Mouse (Mus musculus) midbrain, embryonic 14.5 days (tissue): Measurements from ENCODE around the gene Ube2q2. TPM values are rescaled to one million over a fixed set of nuclear protein-coding genes. Genes with fewer than 3 reads are reported as not detected.

Source experiments
- ATAC-seq: fragments of 200-750 bp; cut with Nextera tagmentation; 2 replicates; pipeline ENCODE4 v1.8.0; 2017; ENCODE audit warnings: moderate number of reproducible peaks, moderate library complexity; ENCODE audit not compliant: low FRiP score, low TSS enrichment
- DNase-seq: peaks from one replicate; pipeline ENCODE4 v3.0.0-alpha.2; 2015
- H3K27ac ChIP-seq: fragments of 300-500 bp; sonication (generic); replicated peaks from 2 replicates; pipeline ENCODE4 v1.5.1; 2014; ENCODE audit warnings: mild to moderate bottlenecking, low read depth, low read length, moderate library complexity
- H3K27me3 ChIP-seq: fragments of 300-500 bp; sonication (generic); 2 replicates; pipeline ENCODE4 v1.6.1; 2014; ENCODE audit warnings: low read length, control low read depth, mixed read lengths; ENCODE audit not compliant: control insufficient read depth, insufficient read depth
- H3K36me3 ChIP-seq: fragments of 300-500 bp; sonication (generic); 2 replicates; pipeline ENCODE4 v1.6.1; 2014; ENCODE audit warnings: low read length, control low read depth; ENCODE audit not compliant: control insufficient read depth, insufficient read depth
- H3K4me1 ChIP-seq: fragments of 300-500 bp; sonication (generic); 2 replicates; pipeline ENCODE4 v1.6.1; 2014; ENCODE audit warnings: mild to moderate bottlenecking, antibody characterized with exemption, low read length, control low read depth; ENCODE audit not compliant: control insufficient read depth, insufficient read depth
- H3K4me2 ChIP-seq: fragments of 300-500 bp; sonication (generic); 2 replicates; pipeline ENCODE4 v1.6.1; 2014; ENCODE audit warnings: mild to moderate bottlenecking, low read length, moderate library complexity
- H3K4me3 ChIP-seq: fragments of 300-500 bp; sonication (generic); replicated peaks from 2 replicates; pipeline ENCODE4 v1.5.1; 2014; ENCODE audit warnings: low read depth, low read length
- H3K9ac ChIP-seq: fragments of 300-500 bp; sonication (generic); replicated peaks from 2 replicates; pipeline ENCODE4 v1.6.1; 2014; ENCODE audit warnings: mild to moderate bottlenecking, low read length, moderate library complexity
- H3K9me3 ChIP-seq: fragments of 300-500 bp; sonication (generic); 2 replicates; pipeline ENCODE4 v1.6.1; 2016; ENCODE audit warnings: low read length, control low read depth, mixed read lengths; ENCODE audit not compliant: control insufficient read depth
- WGBS: fragments of 180-500 bp; shearing (Covaris S2); extraction: QIAGEN DNeasy Blood & Tissue Kit; methylation state at CpG from one replicate; pipeline ENCODE4 v1.1.7; 2014; 5-methylcytosine and 5-hydroxymethylcytosine counted together
- polyA plus RNA-seq: library from polyadenylated mRNA; unstranded; fragments of >200 nt; fragmentation: Nextera tagmentation; extraction: Ambion mirVana; gene quantifications from 2 replicates; pipeline ENCODE4 v1.2.1, GENCODE M21; 2014

The Ube2q2 gene
- polyA plus RNA-seq, 1 experiment from 2014 or later = 47.1 TPM

- H3K4me2 ChIP-seq = peak within 1 kb of the TSS; percentile 81
- DNase-seq (peak; percentile 95), ATAC-seq (peak; percentile 100)
- peaks cover 21% of the 10 kb centered on the region for H3K4me1 ChIP-seq
- peaks cover 12% of the 10 kb centered on the region for H3K36me3 ChIP-seq
- no peaks in the 10 kb centered on the region for H3K9me3 ChIP-seq
- H3K27me3 ChIP-seq = no peaks in the 10 kb centered on the region
- H3K27ac ChIP-seq = peak within 1 kb of the TSS; percentile 89
- H3K4me3 ChIP-seq = peak within 1 kb of the TSS; percentile 82
- under 1% methylated on average over 65 of the region's 65 CpGs for WGBS
- peak within 1 kb of the TSS; percentile 92 for H3K9ac ChIP-seq
Observed at GRCm38 (mm10) chr9:55208790-55209481, 60.3 kb downstream of the Ube2q2 start, which contains the start of gene Fbxo22. Fbxo22 (plus strand) TSS chr9:55208925.

GRCm38 (mm10) chr9:55211611-55212010 is 63.0 kb downstream of the Ube2q2 start:
- Histone ChIP-seq H3K4me2 (no peak overlapping the region), H3K9ac (no peak overlapping the region), H3K4me1 (peaks cover 21% of the 10 kb centered on the region), H3K4me3 (no peak overlapping the region), H3K27me3 (no peaks in the 10 kb centered on the region), H3K36me3 (peaks cover 27% of the 10 kb centered on the region), H3K27ac (no peak overlapping the region), H3K9me3 (no peaks in the 10 kb centered on the region)
- no peak for DNase-seq
- 85% methylated on average over 4 of the region's 4 CpGs for WGBS
- no peak for ATAC-seq

- ATAC-seq (no peak), DNase-seq (no peak)
- Histone ChIP-seq H3K4me3 (no peak overlapping the region), H3K27ac (no peak overlapping the region), H3K4me1 (peaks cover 16% of the 10 kb centered on the region), H3K9me3 (no peaks in the 10 kb centered on the region), H3K4me2 (no peak overlapping the region), H3K27me3 (no peaks in the 10 kb centered on the region), H3K36me3 (peaks cover 44% of the 10 kb centered on the region), H3K9ac (no peak overlapping the region)
- 100% methylated on average over 1 of the region's 1 CpGs for WGBS
Observed at GRCm38 (mm10) chr9:55213396-55213795, 64.7 kb downstream of the Ube2q2 start.

GRCm38 (mm10) chr9:55215056-55215455 is 66.4 kb downstream of the Ube2q2 start:
- DNase-seq = no peak
- H3K36me3 ChIP-seq = peaks cover 60% of the 10 kb centered on the region
- 90% methylated on average over 3 of the region's 3 CpGs for WGBS
- no peak overlapping the region for H3K4me3 ChIP-seq
- no peak for ATAC-seq
- H3K27me3 ChIP-seq = no peaks in the 10 kb centered on the region
- H3K4me1 ChIP-seq = peaks cover 9% of the 10 kb centered on the region
- no peaks in the 10 kb centered on the region for H3K9me3 ChIP-seq
- no peak overlapping the region for H3K9ac ChIP-seq
- no peak overlapping the region for H3K27ac ChIP-seq
- H3K4me2 ChIP-seq = no peak overlapping the region

GRCm38 (mm10) chr9:55215648-55216047 is 67.0 kb downstream of the Ube2q2 start:
- H3K4me1 ChIP-seq = peaks cover 4% of the 10 kb centered on the region; the same call in 1 of the 2 replicates
- no peaks in the 10 kb centered on the region for H3K27me3 ChIP-seq
- peaks cover 66% of the 10 kb centered on the region for H3K36me3 ChIP-seq
- no peak for DNase-seq
- H3K4me3 ChIP-seq = no peak overlapping the region
- no peaks in the 10 kb centered on the region for H3K9me3 ChIP-seq
- H3K9ac ChIP-seq = no peak overlapping the region
- ATAC-seq = no peak
- WGBS = 86% methylated on average over 3 of the region's 3 CpGs
- H3K4me2 ChIP-seq = no peak overlapping the region
- H3K27ac ChIP-seq = no peak overlapping the region

GRCm38 (mm10) chr9:55216078-55216477 is 67.4 kb downstream of the Ube2q2 start:
- Histone ChIP-seq H3K4me3 (no peak overlapping the region), H3K4me1 (0 out of 2 replicates have a peak, but pooled peaks cover 2% of the 10 kb centered on the region), H3K27ac (no peak overlapping the region), H3K36me3 (peaks cover 70% of the 10 kb centered on the region), H3K9ac (no peak overlapping the region), H3K9me3 (no peaks in the 10 kb centered on the region), H3K4me2 (no peak overlapping the region), H3K27me3 (no peaks in the 10 kb centered on the region)
- 50% methylated on average over 2 of the region's 2 CpGs for WGBS
- ATAC-seq (no peak), DNase-seq (no peak)

- ATAC-seq = no peak
- no peak for DNase-seq
- WGBS = 100% methylated on average over 3 of the region's 3 CpGs
- Histone ChIP-seq H3K4me1 (no peaks in the 10 kb centered on the region), H3K27ac (no peak overlapping the region), H3K4me2 (no peak overlapping the region), H3K4me3 (no peak overlapping the region), H3K9ac (no peak overlapping the region), H3K9me3 (no peaks in the 10 kb centered on the region), H3K36me3 (peaks cover 83% of the 10 kb centered on the region), H3K27me3 (no peaks in the 10 kb centered on the region)
Observed at GRCm38 (mm10) chr9:55217381-55217780, 68.7 kb downstream of the Ube2q2 start.

GRCm38 (mm10) chr9:55225165-55225737 is 76.6 kb downstream of the Ube2q2 start:
- Histone ChIP-seq H3K27ac (no peak overlapping the region), H3K9me3 (no peaks in the 10 kb centered on the region), H3K9ac (no peak overlapping the region), H3K4me3 (no peak overlapping the region), H3K27me3 (no peaks in the 10 kb centered on the region), H3K36me3 (peaks cover 57% of the 10 kb centered on the region), H3K4me1 (no peaks in the 10 kb centered on the region), H3K4me2 (no peak overlapping the region)
- ATAC-seq = no peak
- DNase-seq = no peak
- WGBS = 90% methylated on average over 7 of the region's 7 CpGs

- no peak overlapping the region for H3K4me3 ChIP-seq
- H3K36me3 ChIP-seq = peaks cover 47% of the 10 kb centered on the region
- no peak overlapping the region for H3K9ac ChIP-seq
- H3K27ac ChIP-seq = no peak overlapping the region
- no peak overlapping the region for H3K4me2 ChIP-seq
- no peaks in the 10 kb centered on the region for H3K27me3 ChIP-seq
- H3K9me3 ChIP-seq = no peaks in the 10 kb centered on the region
- ATAC-seq (no peak), DNase-seq (peak; percentile 28)
- WGBS = 72% methylated on average over 3 of the region's 3 CpGs
- no peaks in the 10 kb centered on the region for H3K4me1 ChIP-seq
Observed at GRCm38 (mm10) chr9:55226251-55226650, 77.6 kb downstream of the Ube2q2 start.
